Mouse (Mus musculus): ENCODE results near the gene Snapc3.

DNA sequence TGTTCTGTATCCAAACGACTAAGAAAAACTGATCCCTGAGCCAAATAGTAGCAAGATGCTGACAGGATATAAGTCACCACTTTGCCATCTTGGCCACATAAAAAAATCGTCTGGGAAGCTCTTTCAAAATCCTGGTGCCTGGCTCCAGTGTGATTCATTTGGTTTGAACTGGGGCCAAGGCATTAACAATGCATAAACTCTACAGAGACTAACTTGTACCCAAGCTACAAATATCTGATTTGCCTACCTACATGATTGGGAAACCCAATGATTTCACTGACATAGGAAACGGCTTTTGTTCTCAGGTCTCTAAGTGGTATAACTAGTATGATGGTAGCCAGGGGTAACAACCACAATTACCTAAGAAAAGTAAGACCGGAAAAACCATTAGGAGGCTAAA, 37.3 kb upstream of the Snapc3 start:
- no peak for TF ChIP-seq GATA1 (IDR thresholded peaks at IDR 0.05; ENCODE audit: low read length)
- no peak for TF ChIP-seq TAL1 (IDR thresholded peaks at IDR 0.05; ENCODE audit: low read length)

All from erythroblast, embryonic 14.5 days (primary cell).